In genomic region chr11:74895980-74896900, GRCm38 (mm10) we compare ENCODE assay signal across 8 mouse cellular contexts. TPM values are rescaled to one million over a fixed set of nuclear protein-coding genes. Genes with fewer than 3 reads are reported as not detected.
A peak's percentile ranks its signal among the peaks of the same experiment; 100 is the strongest.
DNase-seq lines count a peak whose midpoint lies in the region; ATAC-seq and TF ChIP-seq lines count a peak whose summit lies in the region.

No protein-coding gene starts in this region.

- no peak; the same call in 1 of the 2 replicates for TF ChIP-seq POLR2A in olfactory bulb, adult 2 months (IDR thresholded peaks at IDR 0.05; ENCODE audit: insufficient read depth, low read depth, low read length)
- no peak for TF ChIP-seq POLR2A in thymus, adult 2 months (IDR thresholded peaks at IDR 0.05; ENCODE audit: control insufficient read depth, extremely low read depth, insufficient read depth, low read length, poor library complexity)

- peak overlapping the region; percentile 84 for H3K27ac ChIP-seq in forebrain, embryonic 14.5 days (ENCODE audit: low read depth, low read length)
- peak overlapping the region; percentile 85 for H3K27ac ChIP-seq in lung, embryonic 15.5 days
- H3K27ac ChIP-seq in olfactory bulb, adult 2 months (ENCODE audit: insufficient read depth, low read depth, low read length), result peak overlapping the region; percentile 77
- no peak overlapping the region for H3K27ac ChIP-seq in thymus, adult 2 months (ENCODE audit: control insufficient read depth, insufficient read depth, low read length)

- peak overlapping the region; percentile 78 for H3K9ac ChIP-seq in forebrain, embryonic 14.5 days (ENCODE audit: low read length)
- peak overlapping the region; percentile 74 for H3K9ac ChIP-seq in lung, embryonic 15.5 days

- H3K27me3 ChIP-seq in forebrain, embryonic 14.5 days (replicated peaks; ENCODE audit: control insufficient read depth, insufficient read depth, low read length), result no peaks in the 10 kb centered on the region
- no peaks in the 10 kb centered on the region for H3K27me3 ChIP-seq in lung, embryonic 15.5 days
- H3K27me3 ChIP-seq in thymus, adult 2 months (ENCODE audit: control insufficient read depth, insufficient read depth, low read length), result no peaks in the 10 kb centered on the region

- peaks cover 19% of the 10 kb centered on the region for H3K36me3 ChIP-seq in forebrain, embryonic 14.5 days (ENCODE audit: control insufficient read depth, insufficient read depth, low read length)
- H3K36me3 ChIP-seq in lung, embryonic 15.5 days, result peaks cover 20% of the 10 kb centered on the region
- peaks cover 14% of the 10 kb centered on the region for H3K36me3 ChIP-seq in thymus, adult 2 months (ENCODE audit: control insufficient read depth, insufficient read depth, low read length)

- ATAC-seq in cerebellum, adult (ENCODE audit: insufficient number of reproducible peaks, low FRiP score, low TSS enrichment), result peak; percentile 38; the same call in 1 of the 2 replicates
- peak; percentile 57 for ATAC-seq in forebrain, embryonic 14.5 days
- peak; percentile 66 for ATAC-seq in lung, embryonic 15.5 days (ENCODE audit: borderline replicate concordance, extremely low read depth, low FRiP score, low TSS enrichment)

- peak; percentile 61 for DNase-seq in ES-CJ7 (ENCODE audit: low read depth, low spot score)
- DNase-seq in forebrain, embryonic 14.5 days (ENCODE audit: low spot score), result peak; percentile 60
- DNase-seq in heart, postnatal 25 days (ENCODE audit: low spot score), result peak; percentile 34
- peak; percentile 54 to 59 for DNase-seq in layer of hippocampus, adult 8-10 months (ENCODE audit: low spot score in 2 of 2)
- no peak for DNase-seq in thymus, adult 2 months

- H3K4me2 ChIP-seq in forebrain, embryonic 14.5 days (ENCODE audit: low read length), result peak overlapping the region; percentile 77
- H3K4me2 ChIP-seq in lung, embryonic 15.5 days, result peak overlapping the region; percentile 96

- intact Hi-C loops in heart, postnatal 25 days (cut with DNase I), result no loop called here

- TF ChIP-seq CTCF in olfactory bulb, adult 2 months (IDR thresholded peaks at IDR 0.05; ENCODE audit: insufficient read depth, low read depth, low read length), result no peak
- TF ChIP-seq CTCF in thymus, adult 2 months (IDR thresholded peaks at IDR 0.05; ENCODE audit: borderline replicate concordance, control insufficient read depth, extremely low read depth, insufficient read depth, low read length, poor library complexity), result peak; percentile 46; the same call in 1 of the 2 replicates

- H3K4me1 ChIP-seq in forebrain, embryonic 14.5 days (ENCODE audit: control insufficient read depth, insufficient read depth, low read length), result peaks cover 3% of the 10 kb centered on the region; the same call in 1 of the 2 replicates
- peaks cover 14% of the 10 kb centered on the region; the same call in 1 of the 2 replicates for H3K4me1 ChIP-seq in lung, embryonic 15.5 days
- peaks cover 4% of the 10 kb centered on the region for H3K4me1 ChIP-seq in olfactory bulb, adult 2 months (ENCODE audit: control insufficient read depth, insufficient read depth, low read length)
- H3K4me1 ChIP-seq in thymus, adult 2 months (replicated peaks; ENCODE audit: control insufficient read depth, insufficient read depth, low read length), result peaks cover 8% of the 10 kb centered on the region; the same call in 1 of the 2 replicates

- H3K4me3 ChIP-seq in forebrain, embryonic 14.5 days (ENCODE audit: low read depth, low read length), result peak overlapping the region; percentile 83
- H3K4me3 ChIP-seq in lung, embryonic 15.5 days, result peak overlapping the region; percentile 91
- peak overlapping the region; percentile 92 for H3K4me3 ChIP-seq in olfactory bulb, adult 2 months (ENCODE audit: insufficient read depth, low read depth, low read length)
- H3K4me3 ChIP-seq in thymus, adult 2 months (ENCODE audit: control insufficient read depth, insufficient read depth, low read length), result peak overlapping the region; percentile 62

- H3K9me3 ChIP-seq in forebrain, embryonic 14.5 days (replicated peaks; ENCODE audit: control insufficient read depth, low read length), result no peaks in the 10 kb centered on the region
- no peaks in the 10 kb centered on the region for H3K9me3 ChIP-seq in lung, embryonic 15.5 days

- 1% methylated on average over 41 of the region's 55 CpGs for WGBS in forebrain, embryonic 14.5 days
- WGBS in lung, embryonic 15.5 days, result under 1% methylated on average over 52 of the region's 55 CpGs
- WGBS in olfactory bulb, adult 2 months, result under 1% methylated on average over 55 of the region's 55 CpGs
- WGBS in thymus, adult 2 months, result 1% methylated on average over 55 of the region's 55 CpGs

RNA-seq across cellular contexts. Expression of gene Sgsm2, which starts 0.6 kb away (rescaled TPM):
- 8.3 and 10.6 TPM in 2 replicates for polyA plus RNA-seq in forebrain, embryonic 14.5 days (2014; fragmentation: Nextera tagmentation; extraction: Ambion mirVana)
- total RNA-seq in heart, postnatal 25 days (2021), result 1 to 10 TPM; 4.8 to 6.7 TPM
- 100 to 1,000 TPM in 1 of 4 experiments, 10 to 100 TPM in 3; 79.3 to 105 (median 92.2) TPM for total RNA-seq in layer of hippocampus, adult 8-10 months (2022)
- polyA plus RNA-seq in lung, embryonic 15.5 days (2015; fragmentation: Nextera tagmentation; extraction: Ambion mirVana), result 3.4 and 3.5 TPM in 2 replicates
- polyA plus RNA-seq in olfactory bulb, adult 2 months (2012; ENCODE audit: insufficient read depth, insufficient read length, low replicate concordance, missing spikeins), result not detected in 2 replicates
- 13.5 and 14.5 TPM in 2 replicates for polyA plus RNA-seq in thymus, adult 2 months (2012; rRNA removed)

RNA-seq across cellular contexts. Expression of gene Tsr1, which starts 1.6 kb away (rescaled TPM):
- polyA plus RNA-seq in forebrain, embryonic 14.5 days (2014; fragmentation: Nextera tagmentation; extraction: Ambion mirVana), result 33.2 and 38.2 TPM in 2 replicates
- 10 to 100 TPM; 15.6 to 17.0 TPM for total RNA-seq in heart, postnatal 25 days (2021)
- 10 to 100 TPM; 33.1 to 38.4 (median 34.7) TPM for total RNA-seq in layer of hippocampus, adult 8-10 months (2022)
- 42.0 TPM in 2 replicates for polyA plus RNA-seq in lung, embryonic 15.5 days (2015; fragmentation: Nextera tagmentation; extraction: Ambion mirVana)
- not detected in 2 replicates for polyA plus RNA-seq in olfactory bulb, adult 2 months (2012; ENCODE audit: insufficient read depth, insufficient read length, low replicate concordance, missing spikeins)
- polyA plus RNA-seq in thymus, adult 2 months (2012; rRNA removed), result 15.4 and 17.9 TPM in 2 replicates

RNA-seq across cellular contexts. Expression of gene Smg6, which starts 29.4 kb away (rescaled TPM):
- 12.9 and 13.7 TPM in 2 replicates for polyA plus RNA-seq in forebrain, embryonic 14.5 days (2014; fragmentation: Nextera tagmentation; extraction: Ambion mirVana)
- total RNA-seq in heart, postnatal 25 days (2021), result 10 to 100 TPM; 16.0 to 17.5 TPM
- 10 to 100 TPM; 32.4 to 38.8 (median 36.3) TPM for total RNA-seq in layer of hippocampus, adult 8-10 months (2022)
- polyA plus RNA-seq in lung, embryonic 15.5 days (2015; fragmentation: Nextera tagmentation; extraction: Ambion mirVana), result 14.8 and 17.3 TPM in 2 replicates
- polyA plus RNA-seq in olfactory bulb, adult 2 months (2012; ENCODE audit: insufficient read depth, insufficient read length, low replicate concordance, missing spikeins), result 86.4 TPM in 1 of 2 replicates, not detected in the other
- polyA plus RNA-seq in thymus, adult 2 months (2012; rRNA removed), result 69.4 and 69.7 TPM in 2 replicates

RNA-seq across cellular contexts. Expression of gene Srr, which starts 29.5 kb away (rescaled TPM):
- 45.9 and 56.0 TPM in 2 replicates for polyA plus RNA-seq in forebrain, embryonic 14.5 days (2014; fragmentation: Nextera tagmentation; extraction: Ambion mirVana)
- 10 to 100 TPM; 28.9 to 31.3 TPM for total RNA-seq in heart, postnatal 25 days (2021)
- 10 to 100 TPM; 73.6 to 85.6 (median 83.0) TPM for total RNA-seq in layer of hippocampus, adult 8-10 months (2022)
- 19.8 and 21.6 TPM in 2 replicates for polyA plus RNA-seq in lung, embryonic 15.5 days (2015; fragmentation: Nextera tagmentation; extraction: Ambion mirVana)
- not detected in 2 replicates for polyA plus RNA-seq in olfactory bulb, adult 2 months (2012; ENCODE audit: insufficient read depth, insufficient read length, low replicate concordance, missing spikeins)
- 6.3 and 7.7 TPM in 2 replicates for polyA plus RNA-seq in thymus, adult 2 months (2012; rRNA removed)
